Mouse (Mus musculus) intestine, postnatal 0 days (tissue): Measurements from ENCODE around the gene Ndufc1. TPM values are rescaled to one million over a fixed set of nuclear protein-coding genes. Genes with fewer than 3 reads are reported as not detected.

ENCODE experiments used
- ATAC-seq: fragments of 200-750 bp; cut with Nextera tagmentation; 2 replicates; pipeline ENCODE4 v1.8.0; 2017; ENCODE audit warnings: mild to moderate bottlenecking, moderate TSS enrichment, moderate library complexity
- H3K27ac ChIP-seq: fragments of 300-500 bp; sonication (generic); 2 replicates; pipeline ENCODE4 v1.5.1; 2014; ENCODE audit warnings: mild to moderate bottlenecking, low read depth, low read length, moderate library complexity
- H3K27me3 ChIP-seq: fragments of 300-500 bp; sonication (generic); replicated peaks from 2 replicates; pipeline ENCODE4 v1.6.1; 2014; ENCODE audit warnings: low read length, mixed read lengths; ENCODE audit not compliant: control insufficient read depth, insufficient read depth
- H3K36me3 ChIP-seq: fragments of 300-500 bp; sonication (generic); 2 replicates; pipeline ENCODE4 v1.6.1; 2014; ENCODE audit warnings: mild to moderate bottlenecking, moderate library complexity; ENCODE audit not compliant: control insufficient read depth, insufficient read depth
- H3K4me1 ChIP-seq: fragments of 300-500 bp; sonication (generic); replicated peaks from 2 replicates; pipeline ENCODE4 v1.6.1; 2014; ENCODE audit warnings: antibody characterized with exemption, low read length, mixed read lengths; ENCODE audit not compliant: control insufficient read depth, insufficient read depth
- H3K4me2 ChIP-seq: fragments of 300-500 bp; sonication (generic); replicated peaks from 2 replicates; pipeline ENCODE4 v1.6.1; 2014; ENCODE audit warnings: low read depth, mild to moderate bottlenecking, moderate library complexity
- H3K4me3 ChIP-seq: fragments of 300-500 bp; sonication (generic); 2 replicates; pipeline ENCODE4 v1.5.1; 2014; ENCODE audit warnings: low read depth, low read length
- H3K9ac ChIP-seq: fragments of 300-500 bp; sonication (generic); 2 replicates; pipeline ENCODE4 v1.6.1; 2014; ENCODE audit warnings: mild to moderate bottlenecking, low read depth, low read length
- H3K9me3 ChIP-seq: fragments of 300-500 bp; sonication (generic); 2 replicates; pipeline ENCODE4 v1.6.1; 2016; ENCODE audit warnings: mixed run types; ENCODE audit not compliant: control insufficient read depth
- CTCF ChIP-seq: sonication (generic); IDR thresholded peaks from 2 replicates; pipeline ENCODE4 v1.5.1; 2016; ENCODE audit warnings: low read depth, mild to moderate bottlenecking, control low read depth, antibody characterized with exemption, moderate library complexity
- WGBS: fragments of 180-500 bp; shearing (Covaris S2); extraction: QIAGEN DNeasy Blood & Tissue Kit; methylation state at CpG from one replicate; pipeline ENCODE4 v1.1.7; 2014; 5-methylcytosine and 5-hydroxymethylcytosine counted together
- polyA plus RNA-seq: library from polyadenylated mRNA; unstranded; fragments of >200 nt; fragmentation: Nextera tagmentation; extraction: Ambion mirVana; gene quantifications from 2 replicates; pipeline ENCODE4 v1.2.1, GENCODE M21; 2015

The Ndufc1 gene
- polyA plus RNA-seq, 1 experiment from 2014 or later: 1,395 TPM

GRCm38 (mm10) chr3:51417485-51417884 lies 8.7 kb upstream of the Ndufc1 start:
- 43% methylated on average over 2 of the region's 2 CpGs for WGBS
- H3K36me3 ChIP-seq: no peaks in the 10 kb centered on the region
- peak; percentile 28; the same call in 1 of the 2 replicates for TF ChIP-seq CTCF
- peak overlapping the region; percentile 77 for H3K4me2 ChIP-seq
- ATAC-seq: no peak
- no peak overlapping the region for H3K27ac ChIP-seq
- H3K9ac ChIP-seq: peak overlapping the region; percentile 98; the same call in 1 of the 2 replicates
- H3K4me3 ChIP-seq: peak overlapping the region; percentile 93
- H3K4me1 ChIP-seq: peaks cover 13% of the 10 kb centered on the region; the same call in 1 of the 2 replicates
- H3K27me3 ChIP-seq: no peaks in the 10 kb centered on the region
- no peaks in the 10 kb centered on the region for H3K9me3 ChIP-seq

GRCm38 (mm10) chr3:51417135-51417458 lies 8.3 kb upstream of the Ndufc1 start:
- no peaks in the 10 kb centered on the region for H3K9me3 ChIP-seq
- peaks cover 13% of the 10 kb centered on the region; the same call in 1 of the 2 replicates for H3K4me1 ChIP-seq
- peak overlapping the region; percentile 96; the same call in 1 of the 2 replicates for H3K27ac ChIP-seq
- H3K27me3 ChIP-seq: no peaks in the 10 kb centered on the region
- peak overlapping the region; percentile 98 for H3K9ac ChIP-seq
- no peak for ATAC-seq
- WGBS: 6% methylated on average over 8 of the region's 8 CpGs
- H3K4me3 ChIP-seq: peak overlapping the region; percentile 93
- no peaks in the 10 kb centered on the region for H3K36me3 ChIP-seq
- peak overlapping the region; percentile 77 for H3K4me2 ChIP-seq
- no peak for TF ChIP-seq CTCF

GRCm38 (mm10) chr3:51416364-51417134 lies 7.8 kb upstream of the Ndufc1 start:
- 1% methylated on average over 52 of the region's 68 CpGs for WGBS
- ATAC-seq: peak; percentile 44
- H3K27me3 ChIP-seq: no peaks in the 10 kb centered on the region

GRCm38 (mm10) chr3:51416073-51416363 lies 7.2 kb upstream of the Ndufc1 start:
- Histone ChIP-seq H3K36me3 (no peaks in the 10 kb centered on the region), H3K9ac (peak overlapping the region; percentile 98), H3K27ac (peak overlapping the region; percentile 96), H3K4me1 (peaks cover 13% of the 10 kb centered on the region; the same call in 1 of the 2 replicates), H3K9me3 (no peaks in the 10 kb centered on the region), H3K4me3 (peak overlapping the region; percentile 93), H3K4me2 (peak overlapping the region; percentile 77), H3K27me3 (no peaks in the 10 kb centered on the region)
- no peak for TF ChIP-seq CTCF
- 1% methylated on average over 15 of the region's 30 CpGs for WGBS
- peak; percentile 58 for ATAC-seq

More at GRCm38 (mm10) chr3:51416364-51417134, 7.8 kb upstream of the Ndufc1 start:
- Histone ChIP-seq H3K4me1 (peaks cover 13% of the 10 kb centered on the region; the same call in 1 of the 2 replicates), H3K36me3 (no peaks in the 10 kb centered on the region), H3K4me2 (peak overlapping the region; percentile 77), H3K27ac (peak overlapping the region; percentile 96), H3K9ac (peak overlapping the region; percentile 98), H3K9me3 (no peaks in the 10 kb centered on the region), H3K4me3 (peak overlapping the region; percentile 93)
- TF ChIP-seq CTCF: no peak

- no peaks in the 10 kb centered on the region for H3K36me3 ChIP-seq
- peak within 1 kb of the TSS; percentile 98 for H3K9ac ChIP-seq
- peak within 1 kb of the TSS; percentile 93 for H3K4me3 ChIP-seq
- H3K9me3 ChIP-seq: no peaks in the 10 kb centered on the region
- peak within 1 kb of the TSS; percentile 77 for H3K4me2 ChIP-seq
- peak; percentile 84 for ATAC-seq
- H3K4me1 ChIP-seq: peaks cover 13% of the 10 kb centered on the region; the same call in 1 of the 2 replicates
- 2% methylated on average over 43 of the region's 43 CpGs for WGBS
- no peaks in the 10 kb centered on the region for H3K27me3 ChIP-seq
- H3K27ac ChIP-seq: peak within 1 kb of the TSS; percentile 96
- TF ChIP-seq CTCF: no peak
Observed at GRCm38 (mm10) chr3:51415098-51416072, 6.6 kb upstream of the Ndufc1 start, which contains the start of gene Naa15. TSS of gene Naa15 (plus strand) at chr3:51415148.

- no peak overlapping the region for H3K4me2 ChIP-seq
- peaks cover 10% of the 10 kb centered on the region; the same call in 1 of the 2 replicates for H3K4me1 ChIP-seq
- no peak overlapping the region for H3K4me3 ChIP-seq
- no peak for TF ChIP-seq CTCF
- no peaks in the 10 kb centered on the region for H3K9me3 ChIP-seq
- no peaks in the 10 kb centered on the region for H3K36me3 ChIP-seq
- H3K9ac ChIP-seq: no peak overlapping the region
- WGBS: 25% methylated on average over 1 of the region's 1 CpGs
- no peaks in the 10 kb centered on the region for H3K27me3 ChIP-seq
- peak overlapping the region; percentile 68; the same call in 1 of the 2 replicates for H3K27ac ChIP-seq
- peak; percentile 55 for ATAC-seq
Observed at GRCm38 (mm10) chr3:51413276-51413675, 4.5 kb upstream of the Ndufc1 start.
